Comparison of ENCODE assay signal across 26 mouse cellular contexts in the genomic region with DNA sequence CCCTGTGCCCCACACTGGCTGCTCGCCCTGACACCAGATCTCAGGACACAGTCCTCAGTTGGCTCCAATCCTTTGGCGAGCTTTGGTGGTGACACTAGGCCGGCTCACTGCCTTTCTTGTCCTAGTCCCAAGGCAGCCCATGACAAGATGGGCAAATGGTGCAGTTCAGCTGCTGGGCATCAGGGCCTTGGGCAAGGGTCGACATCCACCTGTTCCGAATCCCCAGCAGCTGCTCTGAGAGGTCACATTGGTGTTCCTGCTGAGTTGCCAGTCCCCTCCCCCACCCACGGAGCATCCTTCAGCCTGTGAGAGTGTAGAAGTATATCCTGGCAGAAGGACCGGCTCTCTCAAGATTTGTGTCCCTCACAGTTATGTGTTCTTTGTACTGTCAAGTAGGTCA. TPM values are rescaled to one million over a fixed set of nuclear protein-coding genes. Genes with fewer than 3 reads are reported as not detected.
A peak's percentile ranks its signal among the peaks of the same experiment; 100 is the strongest.
DNase-seq lines count a peak whose midpoint lies in the region; ATAC-seq lines count a peak whose summit lies in the region.
"Had no signal": no experiment of that assay in that cellular context is flagged by ENCODE, and none has a peak within 500 bp of the region (broad histone marks: within the 10 kb centered on the region; RNA-seq: fewer than 3 reads in every experiment).

No protein-coding gene starts in this region.

- H3K9me3 ChIP-seq in embryonic facial prominence, embryonic 14.5 days (ENCODE audit: control insufficient read depth, low read length) = no peaks in the 10 kb centered on the region
- no peaks in the 10 kb centered on the region for H3K9me3 ChIP-seq in embryonic facial prominence, embryonic 10.5 days
- H3K9me3 ChIP-seq in liver, embryonic 13.5 days (replicated peaks) = no peaks in the 10 kb centered on the region
- H3K9me3 ChIP-seq in liver, embryonic 12.5 days (replicated peaks) = no peaks in the 10 kb centered on the region
- H3K9me3 ChIP-seq: embryonic facial prominence, embryonic 15.5 days; G1E; hindbrain, embryonic 13.5 days; intestine, embryonic 15.5 days had no signal

- no peak overlapping the region for H3K4me2 ChIP-seq in embryonic facial prominence, embryonic 14.5 days (ENCODE audit: low read depth, low read length)
- H3K4me2 ChIP-seq in liver, embryonic 13.5 days = no peak overlapping the region
- no peak overlapping the region for H3K4me2 ChIP-seq in liver, embryonic 12.5 days
- H3K4me2 ChIP-seq: embryonic facial prominence, embryonic 15.5 days; heart, embryonic 11.5 days; hindbrain, embryonic 13.5 days; intestine, embryonic 15.5 days had no signal

- DNase-seq in embryonic facial prominence, embryonic 14.5 days (ENCODE audit: low spot score) = no peak
- DNase-seq in embryonic facial prominence, embryonic 10.5 days (ENCODE audit: low spot score) = no peak
- DNase-seq in gastrocnemius, postnatal 14 days = peak; percentile 63
- DNase-seq in gastrocnemius, adult 8-10 months (ENCODE audit: low spot score in 2 of 2) = no peak
- DNase-seq in liver, embryonic 13.5 days = no peak
- DNase-seq: adrenal gland, postnatal 10 days; adrenal gland, postnatal 36 days; B cell, adult 2 months; cerebellum, adult 8-10 months; cerebellum, postnatal 10 days; cerebellum, postnatal 36 days; embryo, embryonic 11 days; forebrain, postnatal 0 days; heart, adult 11 months; kidney, adult 11 months had no signal

- H3K36me3 ChIP-seq in embryonic facial prominence, embryonic 14.5 days (ENCODE audit: control insufficient read depth, insufficient read depth, low read length) = peaks cover 85% of the 10 kb centered on the region
- peaks cover 93% of the 10 kb centered on the region for H3K36me3 ChIP-seq in embryonic facial prominence, embryonic 10.5 days (replicated peaks)
- peaks cover 90% of the 10 kb centered on the region for H3K36me3 ChIP-seq in liver, embryonic 13.5 days
- H3K36me3 ChIP-seq in liver, embryonic 12.5 days = peaks cover 91% of the 10 kb centered on the region

- no peak overlapping the region for H3K27ac ChIP-seq in embryonic facial prominence, embryonic 14.5 days (replicated peaks; ENCODE audit: low read depth, low read length)
- H3K27ac ChIP-seq in embryonic facial prominence, embryonic 10.5 days (replicated peaks) = no peak overlapping the region
- no peak overlapping the region for H3K27ac ChIP-seq in liver, embryonic 13.5 days
- no peak overlapping the region for H3K27ac ChIP-seq in liver, embryonic 12.5 days
- H3K27ac ChIP-seq: embryonic facial prominence, embryonic 15.5 days; hindbrain, embryonic 13.5 days; intestine, embryonic 15.5 days had no signal

- WGBS in embryonic facial prominence, embryonic 14.5 days = 81% methylated on average over 6 of the region's 7 CpGs
- WGBS in embryonic facial prominence, embryonic 10.5 days = 86% methylated on average over 7 of the region's 7 CpGs
- 85% methylated on average over 7 of the region's 7 CpGs for WGBS in liver, embryonic 13.5 days (ENCODE audit: insufficient replicate concordance)
- 84% methylated on average over 7 of the region's 7 CpGs for WGBS in liver, embryonic 12.5 days (ENCODE audit: insufficient replicate concordance)

- H3K4me3 ChIP-seq in embryonic facial prominence, embryonic 14.5 days (ENCODE audit: low read depth, low read length) = no peak overlapping the region
- H3K4me3 ChIP-seq in embryonic facial prominence, embryonic 10.5 days = no peak overlapping the region
- H3K4me3 ChIP-seq in liver, embryonic 13.5 days (replicated peaks) = no peak overlapping the region
- H3K4me3 ChIP-seq in liver, embryonic 12.5 days = no peak overlapping the region
- H3K4me3 ChIP-seq: embryonic facial prominence, embryonic 15.5 days; hindbrain, embryonic 13.5 days; intestine, embryonic 15.5 days had no signal

- no peak overlapping the region for H3K9ac ChIP-seq in embryonic facial prominence, embryonic 14.5 days (ENCODE audit: low read depth, low read length)
- 0 out of 2 replicates have a peak overlapping the region, but pooled peaks have one; percentile 6 for H3K9ac ChIP-seq in liver, embryonic 13.5 days
- no peak overlapping the region for H3K9ac ChIP-seq in liver, embryonic 12.5 days
- H3K9ac ChIP-seq: embryonic facial prominence, embryonic 15.5 days; forebrain, postnatal 0 days; hindbrain, embryonic 13.5 days; intestine, embryonic 15.5 days had no signal

- H3K27me3 ChIP-seq in embryonic facial prominence, embryonic 14.5 days (replicated peaks; ENCODE audit: control insufficient read depth, insufficient read depth, low read length) = no peaks in the 10 kb centered on the region
- H3K27me3 ChIP-seq in embryonic facial prominence, embryonic 10.5 days (replicated peaks; ENCODE audit: low read depth, poor library complexity, severe bottlenecking) = no peaks in the 10 kb centered on the region
- H3K27me3 ChIP-seq in liver, embryonic 13.5 days = no peaks in the 10 kb centered on the region
- no peaks in the 10 kb centered on the region for H3K27me3 ChIP-seq in liver, embryonic 12.5 days (replicated peaks)
- H3K27me3 ChIP-seq: CH12.LX; embryonic facial prominence, embryonic 15.5 days; hindbrain, embryonic 13.5 days; intestine, embryonic 15.5 days; Patski had no signal

- peak; percentile 9; the same call in 1 of the 2 replicates for ATAC-seq in embryonic facial prominence, embryonic 14.5 days (ENCODE audit: low read depth)
- ATAC-seq in liver, embryonic 13.5 days (ENCODE audit: low read depth) = no peak
- ATAC-seq in liver, embryonic 12.5 days = no peak
- ATAC-seq: forebrain, embryonic 14.5 days; forebrain, postnatal 0 days; hindbrain, embryonic 16.5 days; intestine, embryonic 15.5 days; Patski had no signal

- no peaks in the 10 kb centered on the region for H3K4me1 ChIP-seq in embryonic facial prominence, embryonic 14.5 days (ENCODE audit: control insufficient read depth, insufficient read depth, low read length)
- no peaks in the 10 kb centered on the region for H3K4me1 ChIP-seq in embryonic facial prominence, embryonic 10.5 days
- H3K4me1 ChIP-seq in liver, embryonic 13.5 days (replicated peaks) = peaks cover 28% of the 10 kb centered on the region
- peaks cover 28% of the 10 kb centered on the region for H3K4me1 ChIP-seq in liver, embryonic 12.5 days
- H3K4me1 ChIP-seq: embryonic facial prominence, embryonic 15.5 days; hindbrain, embryonic 13.5 days; intestine, embryonic 15.5 days had no signal

- intact Hi-C loops in gastrocnemius, postnatal 14 days (cut with DNase I; ENCODE audit: low total_unique reads) = no loop called here

RNA-seq across cellular contexts. Expression of gene Zbtb7a, which starts 14.4 kb away (rescaled TPM):
- polyA plus RNA-seq in embryonic facial prominence, embryonic 14.5 days (2014; fragmentation: Nextera tagmentation; extraction: Ambion mirVana) = 24.1 and 25.9 TPM in 2 replicates
- polyA plus RNA-seq in embryonic facial prominence, embryonic 10.5 days (2016; fragmentation: Nextera tagmentation; extraction: Ambion mirVana) = 10.4 and 11.7 TPM in 2 replicates
- 10 to 100 TPM; 28.2 to 30.1 TPM for total RNA-seq in gastrocnemius, postnatal 14 days (2021)
- 10 to 100 TPM; 24.8 to 28.9 (median 25.5) TPM for total RNA-seq in gastrocnemius, adult 8-10 months (2022)
- polyA plus RNA-seq in liver, embryonic 13.5 days (2015; fragmentation: Nextera tagmentation; extraction: Ambion mirVana) = 49.1 and 49.6 TPM in 2 replicates
- 74.0 and 76.0 TPM in 2 replicates for polyA plus RNA-seq in liver, embryonic 12.5 days (2016; fragmentation: Nextera tagmentation; extraction: Ambion mirVana)

RNA-seq across cellular contexts. Expression of gene Map2k2, which starts 14.9 kb away (rescaled TPM):
- 166 and 178 TPM in 2 replicates for polyA plus RNA-seq in embryonic facial prominence, embryonic 14.5 days (2014; fragmentation: Nextera tagmentation; extraction: Ambion mirVana)
- polyA plus RNA-seq in embryonic facial prominence, embryonic 10.5 days (2016; fragmentation: Nextera tagmentation; extraction: Ambion mirVana) = 222 and 225 TPM in 2 replicates
- 100 to 1,000 TPM; 163 to 171 TPM for total RNA-seq in gastrocnemius, postnatal 14 days (2021)
- 100 to 1,000 TPM; 197 to 233 (median 208) TPM for total RNA-seq in gastrocnemius, adult 8-10 months (2022)
- polyA plus RNA-seq in liver, embryonic 13.5 days (2015; fragmentation: Nextera tagmentation; extraction: Ambion mirVana) = 127 and 130 TPM in 2 replicates
- 167 and 168 TPM in 2 replicates for polyA plus RNA-seq in liver, embryonic 12.5 days (2016; fragmentation: Nextera tagmentation; extraction: Ambion mirVana)

RNA-seq across cellular contexts. Expression of gene Creb3l3, which starts 22.0 kb away (rescaled TPM):
- polyA plus RNA-seq in embryonic facial prominence, embryonic 14.5 days (2014; fragmentation: Nextera tagmentation; extraction: Ambion mirVana) = 0.60 and 0.68 TPM in 2 replicates
- 0.60 TPM in 1 of 2 replicates, not detected in the other for polyA plus RNA-seq in embryonic facial prominence, embryonic 10.5 days (2016; fragmentation: Nextera tagmentation; extraction: Ambion mirVana)
- total RNA-seq in gastrocnemius, postnatal 14 days (2021) = 1 to 10 TPM in 1 of 2 experiments, under 1 TPM in 1; 0.53 to 1.1 TPM
- under 1 TPM in 1 of 4 experiments, not detected in 3; 0.44 TPM for total RNA-seq in gastrocnemius, adult 8-10 months (2022)
- 22.3 and 22.5 TPM in 2 replicates for polyA plus RNA-seq in liver, embryonic 13.5 days (2015; fragmentation: Nextera tagmentation; extraction: Ambion mirVana)
- 17.3 and 17.8 TPM in 2 replicates for polyA plus RNA-seq in liver, embryonic 12.5 days (2016; fragmentation: Nextera tagmentation; extraction: Ambion mirVana)
- total RNA-seq: CH12.LX; G1E; hematopoietic stem cell, adult 5-6 weeks had no signal
- polyA plus RNA-seq: G1E had no signal

RNA-seq across cellular contexts. Expression of gene Pias4, which starts 47.1 kb away (rescaled TPM):
- polyA plus RNA-seq in embryonic facial prominence, embryonic 14.5 days (2014; fragmentation: Nextera tagmentation; extraction: Ambion mirVana) = 33.2 and 35.6 TPM in 2 replicates
- polyA plus RNA-seq in embryonic facial prominence, embryonic 10.5 days (2016; fragmentation: Nextera tagmentation; extraction: Ambion mirVana) = 62.2 and 66.3 TPM in 2 replicates
- total RNA-seq in gastrocnemius, postnatal 14 days (2021) = 10 to 100 TPM; 12.3 to 12.8 TPM
- 10 to 100 TPM; 14.0 to 19.0 (median 16.2) TPM for total RNA-seq in gastrocnemius, adult 8-10 months (2022)
- 23.5 and 23.8 TPM in 2 replicates for polyA plus RNA-seq in liver, embryonic 13.5 days (2015; fragmentation: Nextera tagmentation; extraction: Ambion mirVana)
- polyA plus RNA-seq in liver, embryonic 12.5 days (2016; fragmentation: Nextera tagmentation; extraction: Ambion mirVana) = 28.9 and 29.7 TPM in 2 replicates

RNA-seq across cellular contexts. Expression of gene Thop1, which starts 50.8 kb away (rescaled TPM):
- polyA plus RNA-seq in embryonic facial prominence, embryonic 14.5 days (2014; fragmentation: Nextera tagmentation; extraction: Ambion mirVana) = 61.7 and 62.9 TPM in 2 replicates
- 102 and 109 TPM in 2 replicates for polyA plus RNA-seq in embryonic facial prominence, embryonic 10.5 days (2016; fragmentation: Nextera tagmentation; extraction: Ambion mirVana)
- 10 to 100 TPM; 22.4 to 23.0 TPM for total RNA-seq in gastrocnemius, postnatal 14 days (2021)
- 10 to 100 TPM; 21.7 to 24.1 (median 22.9) TPM for total RNA-seq in gastrocnemius, adult 8-10 months (2022)
- 35.1 and 38.2 TPM in 2 replicates for polyA plus RNA-seq in liver, embryonic 13.5 days (2015; fragmentation: Nextera tagmentation; extraction: Ambion mirVana)
- 48.5 and 50.8 TPM in 2 replicates for polyA plus RNA-seq in liver, embryonic 12.5 days (2016; fragmentation: Nextera tagmentation; extraction: Ambion mirVana)

Comparison
In these comparisons a context has a peak if more than half of its experiments do, and no peak if none do; other contexts are left out.
1. RNA of gene Creb3l3, which starts 22.0 kb away (polyA plus RNA-seq): 22.3 to 22.5 TPM in liver, embryonic 13.5 days and 17.3 to 17.8 TPM in liver, embryonic 12.5 days; 0.60 to 0.68 TPM in embryonic facial prominence, embryonic 14.5 days and 0.60 TPM in embryonic facial prominence, embryonic 10.5 days; every median in the first group is over 10 times any median in the second.